Mouse (Mus musculus) G1E (cell line): ENCODE measurements around the gene Pcnx3. TPM values are rescaled to one million over a fixed set of nuclear protein-coding genes. Genes with fewer than 3 reads are reported as not detected.

ENCODE experiments used
- ATAC-seq: 2 replicates; pipeline ENCODE4 v1.8.0; 2016; ENCODE audit warnings: mild to moderate bottlenecking; ENCODE audit not compliant: insufficient number of reproducible peaks, poor library complexity, low FRiP score, severe bottlenecking; ENCODE audit errors: extremely low read depth
- DNase-seq: peaks from one replicate; pipeline ENCODE4 v3.0.0; 2012; ENCODE audit warnings: low spot score
- H3K27me3 ChIP-seq: 2 replicates; pipeline ENCODE4 v1.6.1; 2012; ENCODE audit warnings: mild to moderate bottlenecking, low read length, inconsistent platforms; ENCODE audit not compliant: insufficient read depth
- H3K36me3 ChIP-seq: replicated peaks from 2 replicates; pipeline ENCODE3; 2012; ENCODE audit warnings: mild to moderate bottlenecking, inconsistent platforms
- H3K4me1 ChIP-seq: 2 replicates; pipeline ENCODE4 v1.6.1; 2012; ENCODE audit warnings: low read depth, low read length, inconsistent platforms, mixed read lengths; ENCODE audit not compliant: insufficient read depth
- H3K4me3 ChIP-seq: 2 replicates; pipeline ENCODE4 v1.5.1; 2012; ENCODE audit warnings: low read depth, mild to moderate bottlenecking, inconsistent platforms, low read length, moderate library complexity, mixed read lengths
- H3K9me3 ChIP-seq: replicated peaks from 2 replicates; pipeline ENCODE4 v1.6.1; 2012; ENCODE audit warnings: inconsistent platforms
- CTCF ChIP-seq: IDR thresholded peaks from 2 replicates; pipeline ENCODE4 v1.5.1; 2012; ENCODE audit warnings: low read depth, low read length, inconsistent platforms, mixed read lengths
- GATA1 ChIP-seq: IDR thresholded peaks from 2 replicates; pipeline ENCODE4 v1.6.1; 2012; ENCODE audit warnings: borderline replicate concordance, low read length, inconsistent platforms, mixed read lengths
- GATA2 ChIP-seq: IDR thresholded peaks from 2 replicates; pipeline ENCODE4 v1.6.1; 2012; ENCODE audit warnings: low read depth, low read length, inconsistent platforms, borderline replicate concordance
- POLR2AphosphoS5 ChIP-seq: IDR thresholded peaks from 2 replicates; pipeline ENCODE4 v1.6.1; 2012; ENCODE audit warnings: low read depth, low read length, inconsistent platforms; ENCODE audit not compliant: insufficient replicate concordance
- TAL1 ChIP-seq: conservative IDR thresholded peaks from 2 replicates; pipeline ENCODE4 v1.6.1; 2012; ENCODE audit warnings: low read depth, low read length, inconsistent platforms, mixed read lengths
- polyA plus RNA-seq: library from polyadenylated mRNA; stranded (reverse); fragments of >175 nt; gene quantifications from 2 replicates; pipeline ENCODE4 v1.2.3, GENCODE M21; 2012
- total RNA-seq, 2 experiments: library from RNA; stranded (forward) in 1 of 2; stranded (reverse) in 1 of 2; fragments of 200-1000 nt in 1 of 2; fragments of >200 nt in 1 of 2; fragmentation: Nextera tagmentation in 1 of 2; gene quantifications; 2 replicates each; pipeline ENCODE4 v1.2.3; 2014 to 2017

Gene Pcnx3
- total and polyA plus RNA-seq, 3 experiments = 13.6 to 178 (median 51.0) TPM

DNA sequence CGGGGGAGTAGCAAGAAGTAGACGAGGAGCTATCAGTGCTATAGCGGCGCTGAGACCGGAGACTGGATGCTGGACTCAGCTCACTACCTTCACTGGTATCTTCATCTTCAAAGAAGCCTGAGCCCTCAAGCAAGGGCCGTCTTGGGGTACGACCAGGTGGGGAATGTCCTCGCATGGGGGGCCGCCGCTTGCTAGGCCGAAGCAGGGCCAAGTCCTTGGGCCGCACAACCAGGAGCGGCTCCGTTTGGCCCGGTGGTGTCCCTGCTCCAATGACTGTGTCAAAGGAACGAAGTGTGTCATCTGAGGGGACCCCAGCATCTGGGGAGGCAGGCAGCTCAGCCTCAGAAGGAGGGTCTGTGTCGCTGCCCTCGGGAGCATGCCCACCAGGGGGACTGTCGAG lies 3.3 kb downstream of the Pcnx3 start:
- no peaks in the 10 kb centered on the region for H3K9me3 ChIP-seq
- H3K4me3 ChIP-seq = no peak overlapping the region
- peaks cover 43% of the 10 kb centered on the region for H3K4me1 ChIP-seq
- peaks cover 73% of the 10 kb centered on the region for H3K36me3 ChIP-seq
- no peak for ATAC-seq
- TF ChIP-seq GATA2 (no peak), POLR2AphosphoS5 (no peak), GATA1 (no peak), CTCF (no peak), TAL1 (no peak)
- no peaks in the 10 kb centered on the region for H3K27me3 ChIP-seq
- no peak for DNase-seq

- H3K36me3 ChIP-seq = peaks cover 74% of the 10 kb centered on the region
- no peaks in the 10 kb centered on the region for H3K9me3 ChIP-seq
- H3K27me3 ChIP-seq = no peaks in the 10 kb centered on the region
- no peak overlapping the region; the same call in 1 of the 2 replicates for H3K4me3 ChIP-seq
- DNase-seq = no peak
- no peak for ATAC-seq
- peaks cover 39% of the 10 kb centered on the region for H3K4me1 ChIP-seq
- TF ChIP-seq POLR2AphosphoS5 = no peak
- no peak for TF ChIP-seq TAL1
- TF ChIP-seq GATA2 = no peak
Measured at GRCm38 (mm10) chr19:5684985-5685384, 3.7 kb downstream of the Pcnx3 start.

- Histone ChIP-seq H3K27me3 (no peaks in the 10 kb centered on the region), H3K4me3 (no peak overlapping the region), H3K4me1 (peaks cover 36% of the 10 kb centered on the region), H3K9me3 (no peaks in the 10 kb centered on the region), H3K36me3 (peaks cover 82% of the 10 kb centered on the region)
- TF ChIP-seq GATA2 (no peak), CTCF (no peak), POLR2AphosphoS5 (no peak), GATA1 (no peak), TAL1 (no peak)
- ATAC-seq (no peak), DNase-seq (no peak)
Measured at GRCm38 (mm10) chr19:5684236-5684635, 4.5 kb downstream of the Pcnx3 start.

DNA sequence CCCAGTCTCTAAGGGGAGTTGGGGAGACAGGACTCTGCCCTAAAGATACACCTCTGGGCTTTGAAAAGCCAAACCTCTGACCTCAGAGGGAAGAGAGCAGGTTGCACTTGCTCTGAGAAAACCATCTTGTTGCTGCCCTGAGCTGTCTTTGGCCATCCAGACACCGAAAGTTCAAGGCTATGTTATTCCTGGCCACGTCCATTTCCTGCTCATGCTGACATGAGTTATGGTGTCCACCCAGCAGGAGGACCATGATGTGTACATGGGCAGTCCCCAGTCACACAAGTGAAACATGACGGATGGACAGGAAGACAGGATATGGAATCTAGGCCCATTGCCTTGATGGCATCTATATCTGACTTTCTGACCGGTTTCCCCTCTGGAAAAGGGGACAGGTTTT lies 8.3 kb downstream of the Pcnx3 start:
- H3K9me3 ChIP-seq = no peaks in the 10 kb centered on the region
- ATAC-seq = no peak
- TF ChIP-seq GATA1 (no peak), CTCF (no peak), GATA2 (no peak), TAL1 (no peak), POLR2AphosphoS5 (no peak)
- peaks cover 16% of the 10 kb centered on the region for H3K4me1 ChIP-seq
- peaks cover 94% of the 10 kb centered on the region for H3K36me3 ChIP-seq
- no peak overlapping the region for H3K4me3 ChIP-seq
- no peaks in the 10 kb centered on the region for H3K27me3 ChIP-seq
- no peak for DNase-seq

- peaks cover 56% of the 10 kb centered on the region for H3K4me1 ChIP-seq
- H3K9me3 ChIP-seq = no peaks in the 10 kb centered on the region
- TF ChIP-seq CTCF (no peak), GATA2 (no peak), POLR2AphosphoS5 (no peak), TAL1 (no peak), GATA1 (no peak)
- H3K4me3 ChIP-seq = no peak overlapping the region
- H3K27me3 ChIP-seq = no peaks in the 10 kb centered on the region; the same call in 1 of the 2 replicates
- H3K36me3 ChIP-seq = peaks cover 95% of the 10 kb centered on the region
- ATAC-seq (no peak), DNase-seq (no peak)
Measured at GRCm38 (mm10) chr19:5668372-5668771, 20.3 kb downstream of the Pcnx3 start.

DNA sequence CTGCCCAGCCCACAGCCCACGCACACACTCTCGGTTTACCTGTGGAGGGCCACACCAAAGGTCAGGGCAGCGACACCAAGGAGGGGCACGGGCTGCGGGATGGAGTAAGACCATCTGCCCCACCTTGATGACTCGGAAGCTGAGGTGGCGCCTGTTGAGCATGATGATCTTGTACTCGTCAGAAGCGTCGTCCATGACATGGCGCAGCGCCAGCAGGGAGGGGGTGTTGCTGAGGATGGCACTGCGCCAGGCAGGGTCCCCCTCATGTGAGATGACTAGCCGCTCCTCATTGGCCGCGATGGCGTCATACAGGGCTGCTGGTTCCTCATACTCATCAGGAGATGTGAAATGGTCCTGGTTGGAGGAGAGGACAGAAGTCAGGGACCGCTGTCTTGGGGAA lies 22.3 kb downstream of the Pcnx3 start:
- DNase-seq = no peak
- Histone ChIP-seq H3K27me3 (no peaks in the 10 kb centered on the region; the same call in 1 of the 2 replicates), H3K4me1 (peaks cover 70% of the 10 kb centered on the region), H3K4me3 (peak overlapping the region; percentile 60; the same call in 1 of the 2 replicates), H3K36me3 (peaks cover 89% of the 10 kb centered on the region), H3K9me3 (no peaks in the 10 kb centered on the region)
- TF ChIP-seq GATA2 (no peak), CTCF (no peak), TAL1 (no peak), GATA1 (no peak), POLR2AphosphoS5 (no peak)
- ATAC-seq = no peak
